Mouse (Mus musculus): ENCODE measurements around the gene Rasa2. TPM values are rescaled to one million over a fixed set of nuclear protein-coding genes. Genes with fewer than 3 reads are reported as not detected.

Rasa2 gene
- polyA plus RNA-seq, 1 experiment from 2014 or later = 11.3 TPM

DNA sequence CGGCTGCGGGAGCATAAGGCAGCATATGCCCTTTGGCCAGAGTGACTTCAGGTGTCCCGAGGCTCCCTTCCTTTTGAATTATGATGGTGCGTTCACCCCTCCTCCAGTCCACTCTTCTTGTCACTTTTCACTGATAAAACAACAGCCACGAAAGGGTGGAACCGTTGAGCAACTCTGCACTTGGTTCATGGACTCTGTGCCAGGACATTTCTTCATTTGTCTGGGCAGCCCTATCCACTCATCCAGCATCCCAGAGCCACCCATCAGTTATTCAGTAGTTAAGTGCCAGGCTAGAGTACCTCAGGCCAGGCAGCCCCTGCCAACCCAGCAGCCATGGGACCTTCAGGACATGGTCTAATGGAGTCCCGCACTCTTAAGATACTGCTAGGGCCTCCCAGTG is 7.1 kb upstream of the Rasa2 start:
- no peak for ATAC-seq (ENCODE audit: extremely low read depth, insufficient number of reproducible peaks, low FRiP score, low TSS enrichment)
- WGBS = 64% methylated on average over 7 of the region's 7 CpGs

GRCm38 (mm10) chr9:96637157-96637548 is 5.7 kb upstream of the Rasa2 start:
- Histone ChIP-seq H3K27me3 (replicated peaks) (peaks cover 12% of the 10 kb centered on the region; the same call in 1 of the 2 replicates), H3K9me3 (no peaks in the 10 kb centered on the region), H3K4me3 (no peak overlapping the region), H3K4me1 (peaks cover 1% of the 10 kb centered on the region; the same call in 1 of the 2 replicates), H3K4me2 (no peak overlapping the region), H3K36me3 (no peaks in the 10 kb centered on the region), H3K9ac (no peak overlapping the region), H3K27ac (replicated peaks) (no peak overlapping the region)
- no peak for ATAC-seq (ENCODE audit: extremely low read depth, insufficient number of reproducible peaks, low FRiP score, low TSS enrichment)
- 70% methylated on average over 7 of the region's 7 CpGs for WGBS

More for the DNA sequence above, 7.1 kb upstream of the Rasa2 start:
- H3K4me1 ChIP-seq = no peaks in the 10 kb centered on the region
- H3K4me3 ChIP-seq = no peak overlapping the region
- H3K4me2 ChIP-seq = no peak overlapping the region
- no peak overlapping the region for H3K27ac ChIP-seq (replicated peaks)
- no peaks in the 10 kb centered on the region for H3K36me3 ChIP-seq
- H3K27me3 ChIP-seq (replicated peaks) = peaks cover 6% of the 10 kb centered on the region; the same call in 1 of the 2 replicates
- H3K9ac ChIP-seq = no peak overlapping the region
- no peaks in the 10 kb centered on the region for H3K9me3 ChIP-seq

DNA sequence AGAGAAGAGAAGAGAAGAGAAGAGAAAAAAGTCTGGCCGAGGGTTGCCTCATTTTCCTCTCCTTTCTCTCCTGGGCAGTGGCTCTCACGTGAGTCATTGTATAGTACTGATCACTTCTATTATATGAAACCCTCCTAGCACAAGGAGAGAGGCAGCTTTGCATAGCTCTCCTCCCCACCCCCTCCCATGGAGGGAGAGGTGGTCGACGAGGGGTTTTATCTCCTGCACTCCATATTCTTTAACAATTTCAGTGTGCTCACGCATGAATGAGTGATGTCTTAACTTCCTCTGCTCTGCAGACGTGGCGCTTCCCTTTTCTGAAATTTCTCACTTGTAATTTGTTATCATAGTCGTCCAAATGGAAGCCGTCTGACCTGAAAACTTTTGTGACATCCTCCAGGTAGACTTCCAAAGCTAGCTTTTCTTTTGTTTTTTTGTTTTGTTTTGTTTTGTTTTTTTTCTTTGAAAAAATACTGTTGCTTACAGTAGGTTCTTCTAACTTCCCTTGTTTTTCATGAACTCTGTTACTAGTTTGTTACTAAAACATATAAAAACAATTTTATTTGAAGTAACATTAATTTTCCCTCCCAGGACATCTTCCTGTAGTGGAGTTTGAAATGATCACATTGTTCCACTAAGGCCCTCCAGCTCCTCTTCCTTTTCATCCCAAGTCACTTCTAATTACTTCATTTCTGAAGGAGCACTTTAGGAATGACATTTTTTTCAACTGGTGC is 5.2 kb upstream of the Rasa2 start:
- H3K4me3 ChIP-seq = no peak overlapping the region
- no peak for ATAC-seq (ENCODE audit: extremely low read depth, insufficient number of reproducible peaks, low FRiP score, low TSS enrichment)
- H3K27ac ChIP-seq (replicated peaks) = no peak overlapping the region
- H3K36me3 ChIP-seq = no peaks in the 10 kb centered on the region
- H3K9ac ChIP-seq = no peak overlapping the region
- H3K27me3 ChIP-seq (replicated peaks) = peaks cover 12% of the 10 kb centered on the region; the same call in 1 of the 2 replicates
- no peaks in the 10 kb centered on the region for H3K9me3 ChIP-seq
- H3K4me1 ChIP-seq = peaks cover 7% of the 10 kb centered on the region
- 49% methylated on average over 9 of the region's 9 CpGs for WGBS
- H3K4me2 ChIP-seq = no peak overlapping the region

GRCm38 (mm10) chr9:96635899-96636298 is 4.5 kb upstream of the Rasa2 start:
- Histone ChIP-seq H3K4me3 (no peak overlapping the region), H3K27me3 (replicated peaks) (peaks cover 12% of the 10 kb centered on the region; the same call in 1 of the 2 replicates), H3K36me3 (no peaks in the 10 kb centered on the region), H3K9me3 (no peaks in the 10 kb centered on the region), H3K4me1 (peaks cover 7% of the 10 kb centered on the region), H3K9ac (no peak overlapping the region), H3K4me2 (no peak overlapping the region), H3K27ac (replicated peaks) (no peak overlapping the region)
- 66% methylated on average over 3 of the region's 3 CpGs for WGBS
- ATAC-seq (ENCODE audit: extremely low read depth, insufficient number of reproducible peaks, low FRiP score, low TSS enrichment) = no peak

DNA sequence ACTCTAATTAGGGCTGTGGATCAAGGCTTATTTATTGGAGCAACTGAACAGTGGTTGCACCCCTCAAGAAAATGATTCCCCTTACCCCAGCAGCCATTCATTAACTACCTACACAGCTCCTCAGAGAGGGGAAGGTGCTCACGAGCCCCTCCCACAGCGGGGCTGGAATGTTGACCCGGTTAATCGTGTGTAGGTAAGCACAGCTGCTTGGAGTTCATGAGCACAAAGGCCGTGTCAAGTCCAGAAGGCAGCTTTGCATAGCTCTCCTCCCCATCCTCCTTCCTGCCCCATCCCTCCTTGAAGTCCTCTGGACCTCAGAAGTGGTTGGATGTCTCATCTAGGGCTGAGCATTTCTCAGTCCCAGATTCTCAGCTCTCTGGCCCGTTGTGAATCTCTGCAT is 3.8 kb upstream of the Rasa2 start:
- peaks cover 10% of the 10 kb centered on the region for H3K4me1 ChIP-seq
- H3K9ac ChIP-seq = no peak overlapping the region
- no peak for ATAC-seq (ENCODE audit: extremely low read depth, insufficient number of reproducible peaks, low FRiP score, low TSS enrichment)
- no peak overlapping the region for H3K27ac ChIP-seq (replicated peaks)
- H3K9me3 ChIP-seq = no peaks in the 10 kb centered on the region
- no peak overlapping the region for H3K4me3 ChIP-seq
- WGBS = 52% methylated on average over 6 of the region's 6 CpGs
- peaks cover 12% of the 10 kb centered on the region; the same call in 1 of the 2 replicates for H3K27me3 ChIP-seq (replicated peaks)
- H3K36me3 ChIP-seq = no peaks in the 10 kb centered on the region
- H3K4me2 ChIP-seq = no peak overlapping the region

DNA sequence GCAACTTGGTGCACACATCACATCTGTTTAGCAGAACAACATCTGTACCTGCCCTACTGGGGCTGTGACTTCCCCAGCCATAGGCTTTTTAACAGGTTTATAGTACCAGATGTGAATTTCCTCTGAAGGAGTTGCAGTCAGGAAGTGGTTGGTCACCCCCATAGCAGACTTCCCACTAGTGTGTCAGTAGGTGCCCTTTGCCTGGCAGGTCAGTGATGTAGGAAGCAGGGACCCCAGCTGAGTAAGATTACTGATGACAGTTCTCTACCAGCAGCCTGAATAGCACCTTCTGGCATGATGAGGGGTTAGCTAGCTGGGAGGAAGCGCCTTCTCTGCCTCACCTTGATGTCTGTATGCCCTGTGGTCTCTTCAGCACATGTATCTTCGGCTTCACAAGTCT is 2.4 kb upstream of the Rasa2 start:
- Histone ChIP-seq H3K9me3 (no peaks in the 10 kb centered on the region), H3K4me2 (no peak overlapping the region), H3K4me1 (peaks cover 19% of the 10 kb centered on the region), H3K27ac (replicated peaks) (no peak overlapping the region), H3K27me3 (replicated peaks) (peaks cover 12% of the 10 kb centered on the region; the same call in 1 of the 2 replicates), H3K4me3 (no peak overlapping the region), H3K36me3 (no peaks in the 10 kb centered on the region), H3K9ac (no peak overlapping the region)
- WGBS = 78% methylated on average over 2 of the region's 2 CpGs
- no peak for ATAC-seq (ENCODE audit: extremely low read depth, insufficient number of reproducible peaks, low FRiP score, low TSS enrichment)

GRCm38 (mm10) chr9:96632756-96633155 is 1.3 kb upstream of the Rasa2 start:
- 61% methylated on average over 7 of the region's 7 CpGs for WGBS

GRCm38 (mm10) chr9:96632073-96632690 is 765 bp upstream of the Rasa2 start:
- H3K4me2 ChIP-seq = peak overlapping the region; percentile 84
- H3K9me3 ChIP-seq = no peaks in the 10 kb centered on the region
- H3K27ac ChIP-seq (replicated peaks) = no peak overlapping the region
- peaks cover 12% of the 10 kb centered on the region; the same call in 1 of the 2 replicates for H3K27me3 ChIP-seq (replicated peaks)
- peaks cover 32% of the 10 kb centered on the region for H3K4me1 ChIP-seq
- H3K4me3 ChIP-seq = peak overlapping the region; percentile 88
- H3K36me3 ChIP-seq = no peaks in the 10 kb centered on the region
- no peak for ATAC-seq (ENCODE audit: extremely low read depth, insufficient number of reproducible peaks, low FRiP score, low TSS enrichment)
- WGBS = 59% methylated on average over 6 of the region's 6 CpGs
- H3K9ac ChIP-seq = peak overlapping the region; percentile 98

More at GRCm38 (mm10) chr9:96632756-96633155, 1.3 kb upstream of the Rasa2 start:
- H3K4me2 ChIP-seq = no peak overlapping the region
- no peak overlapping the region for H3K4me3 ChIP-seq
- no peak overlapping the region for H3K27ac ChIP-seq (replicated peaks)
- peaks cover 26% of the 10 kb centered on the region for H3K4me1 ChIP-seq
- H3K9me3 ChIP-seq = no peaks in the 10 kb centered on the region
- H3K36me3 ChIP-seq = no peaks in the 10 kb centered on the region
- no peak overlapping the region for H3K9ac ChIP-seq
- peaks cover 12% of the 10 kb centered on the region; the same call in 1 of the 2 replicates for H3K27me3 ChIP-seq (replicated peaks)
- no peak for ATAC-seq (ENCODE audit: extremely low read depth, insufficient number of reproducible peaks, low FRiP score, low TSS enrichment)

DNA sequence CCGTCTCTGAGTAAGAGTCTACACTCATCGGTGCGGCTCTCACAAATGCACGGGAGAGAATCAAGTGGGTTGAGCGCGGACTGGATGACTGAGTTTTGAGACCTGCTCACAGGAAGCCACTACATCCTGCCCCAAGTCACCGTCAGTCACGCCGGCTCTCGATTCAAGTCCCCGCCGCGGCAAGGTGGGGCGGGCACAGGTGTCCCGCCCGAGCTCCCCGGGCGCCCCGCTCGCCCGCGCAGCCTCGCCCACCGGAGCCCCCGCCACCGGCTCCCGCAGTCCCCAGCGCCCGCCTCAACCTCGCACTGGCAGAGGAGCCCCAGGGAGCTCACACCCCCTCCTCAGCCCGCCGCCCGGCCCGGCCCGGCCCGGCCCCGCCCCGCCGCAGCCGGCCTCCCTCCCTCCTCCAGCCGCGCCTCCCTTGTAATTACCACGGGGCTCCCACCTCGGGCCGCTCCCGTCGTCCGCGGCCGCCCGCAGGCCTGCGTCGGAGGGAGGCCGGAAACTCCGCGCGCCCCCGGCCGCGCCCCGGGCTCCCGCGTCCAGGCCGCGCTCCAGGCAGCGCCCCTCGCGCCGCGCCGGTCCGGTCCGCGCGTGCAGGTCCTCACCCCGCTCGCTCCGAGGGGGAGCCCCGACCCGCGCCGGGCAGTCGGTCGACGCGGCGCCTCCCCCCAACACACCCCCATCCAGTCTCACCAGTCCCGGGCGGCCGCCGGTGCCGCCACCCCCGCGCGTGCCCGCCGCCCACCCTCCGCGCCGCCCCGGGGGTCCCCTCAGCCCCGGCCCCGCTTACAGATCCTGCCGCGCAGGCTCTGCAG is 637 bp downstream of the Rasa2 start:
- Histone ChIP-seq H3K27ac (replicated peaks) (peak overlapping the region; percentile 97), H3K4me3 (peak overlapping the region; percentile 88), H3K36me3 (no peaks in the 10 kb centered on the region), H3K4me2 (peak overlapping the region; percentile 84), H3K9ac (peak overlapping the region; percentile 98), H3K4me1 (peaks cover 35% of the 10 kb centered on the region), H3K9me3 (no peaks in the 10 kb centered on the region), H3K27me3 (replicated peaks) (peaks cover 12% of the 10 kb centered on the region; the same call in 1 of the 2 replicates)
- WGBS = under 1% methylated on average over 35 of the region's 105 CpGs
- ATAC-seq (ENCODE audit: extremely low read depth, insufficient number of reproducible peaks, low FRiP score, low TSS enrichment) = peak; percentile 70

GRCm38 (mm10) chr9:96629151-96629550 is 2.3 kb downstream of the Rasa2 start:
- Histone ChIP-seq H3K4me1 (peaks cover 35% of the 10 kb centered on the region), H3K9me3 (no peaks in the 10 kb centered on the region), H3K27ac (replicated peaks) (no peak overlapping the region), H3K27me3 (replicated peaks) (peaks cover 12% of the 10 kb centered on the region; the same call in 1 of the 2 replicates), H3K4me3 (no peak overlapping the region), H3K4me2 (no peak overlapping the region), H3K36me3 (no peaks in the 10 kb centered on the region; the same call in 1 of the 2 replicates), H3K9ac (no peak overlapping the region)
- WGBS = 53% methylated on average over 4 of the region's 4 CpGs
- ATAC-seq (ENCODE audit: extremely low read depth, insufficient number of reproducible peaks, low FRiP score, low TSS enrichment) = no peak

DNA sequence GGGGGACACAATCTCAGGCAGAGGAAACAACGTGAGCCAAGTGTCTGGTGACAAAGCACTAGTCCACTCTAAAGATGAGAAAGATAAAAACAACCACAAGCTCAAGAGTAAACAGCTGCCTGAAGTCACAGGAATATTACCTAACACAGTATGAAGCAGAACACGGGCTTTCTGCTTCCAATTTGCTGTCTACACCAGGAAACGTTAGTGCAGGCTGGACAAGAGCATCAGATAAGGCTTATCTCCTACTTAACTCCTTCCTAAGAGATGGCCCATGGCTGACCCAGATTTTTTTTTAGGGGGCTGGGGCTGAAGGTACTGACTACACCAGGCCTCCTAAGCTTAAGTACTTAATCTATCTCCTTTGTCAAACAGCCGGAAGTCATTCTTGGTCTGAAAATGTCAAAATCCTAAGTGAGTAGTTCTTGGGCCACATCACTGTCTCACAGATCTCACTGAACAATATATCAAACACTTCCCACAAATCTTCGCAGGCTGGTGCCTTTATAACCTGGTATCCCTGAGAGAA is 3.8 kb downstream of the Rasa2 start:
- 23% methylated on average over 5 of the region's 5 CpGs for WGBS
- Histone ChIP-seq H3K27ac (replicated peaks) (no peak overlapping the region), H3K4me2 (no peak overlapping the region), H3K27me3 (replicated peaks) (0 out of 2 replicates have a peak, but pooled peaks cover 5% of the 10 kb centered on the region), H3K36me3 (peaks cover 5% of the 10 kb centered on the region; the same call in 1 of the 2 replicates), H3K4me1 (peaks cover 35% of the 10 kb centered on the region), H3K9me3 (no peaks in the 10 kb centered on the region), H3K4me3 (no peak overlapping the region), H3K9ac (0 out of 2 replicates have a peak overlapping the region, but pooled peaks have one; percentile 42)
- no peak for ATAC-seq (ENCODE audit: extremely low read depth, insufficient number of reproducible peaks, low FRiP score, low TSS enrichment)
